Mouse (Mus musculus): Measurements from ENCODE around the gene Mei1.
A peak's percentile ranks its signal among the peaks of the same experiment; 100 is the strongest.
"Not testable (repeated sequence)": the region's sequence is repeated elsewhere in the genome, so short reads cannot be mapped to it uniquely, and the experiment has no call there.

The Mei1 gene

GRCm38 (mm10) chr15:82086131-82086530, 16.3 kb downstream of the Mei1 start:
- no peak for DNase-seq

- no peak for DNase-seq
Measured at GRCm38 (mm10) chr15:82087266-82087665, 17.5 kb downstream of the Mei1 start.

GRCm38 (mm10) chr15:82091061-82091460, 21.3 kb downstream of the Mei1 start:
- no peak for DNase-seq

- DNase-seq = peak in 1 of 2 experiments; percentile 7
Measured at GRCm38 (mm10) chr15:82106953-82107555, 37.3 kb downstream of the Mei1 start.

- no peak for DNase-seq
Measured at GRCm38 (mm10) chr15:82120544-82120943, 50.7 kb downstream of the Mei1 start.

GRCm38 (mm10) chr15:82126690-82127089, 56.9 kb downstream of the Mei1 start:
- not testable (repeated sequence) for DNase-seq

- peak; percentile 95 to 97 for DNase-seq
Measured at GRCm38 (mm10) chr15:82127426-82128374, 57.9 kb downstream of the Mei1 start, which contains the start of gene Ccdc134. TSS of gene Ccdc134 (plus strand) at chr15:82127922.

- no peak for DNase-seq
Measured at GRCm38 (mm10) chr15:82128398-82128797, 58.6 kb downstream of the Mei1 start.

- no peak for DNase-seq
Measured at GRCm38 (mm10) chr15:82130599-82130998, 60.8 kb downstream of the Mei1 start.

- no peak for DNase-seq
Measured at GRCm38 (mm10) chr15:82135372-82135771, 65.6 kb downstream of the Mei1 start.

- DNase-seq = peak; percentile 56 to 71
Measured at GRCm38 (mm10) chr15:82138565-82138964, 68.8 kb downstream of the Mei1 start.

- no peak for DNase-seq
Measured at GRCm38 (mm10) chr15:82139196-82139595, 69.4 kb downstream of the Mei1 start.

GRCm38 (mm10) chr15:82140355-82140754, 70.6 kb downstream of the Mei1 start:
- no peak for DNase-seq

GRCm38 (mm10) chr15:82144157-82144556, 74.4 kb downstream of the Mei1 start:
- DNase-seq = peak; percentile 61 to 81

GRCm38 (mm10) chr15:82145408-82145807, 75.6 kb downstream of the Mei1 start:
- DNase-seq = no peak

GRCm38 (mm10) chr15:82145851-82146769, 76.3 kb downstream of the Mei1 start:
- no peak for DNase-seq

GRCm38 (mm10) chr15:82146770-82147610, 77.2 kb downstream of the Mei1 start, which contains the start of gene Srebf2:
TSS of gene Srebf2 (plus strand) at chr15:82147181.
- DNase-seq = peak; percentile 99

GRCm38 (mm10) chr15:82147611-82148111, 77.9 kb downstream of the Mei1 start:
- DNase-seq = peak; percentile 56 to 63

- peak in 1 of 2 experiments; percentile 42 for DNase-seq
Measured at GRCm38 (mm10) chr15:82148510-82148911, 78.7 kb downstream of the Mei1 start.

GRCm38 (mm10) chr15:82150042-82150441, 80.2 kb downstream of the Mei1 start:
- DNase-seq = no peak

- DNase-seq = no peak
Measured at GRCm38 (mm10) chr15:82151176-82151575, 81.4 kb downstream of the Mei1 start.

Measured in lung, adult 18-20 months (tissue).